Mouse (Mus musculus) intestine, embryonic 16.5 days (tissue): Measurements from ENCODE around the gene Hoxb4. TPM values are rescaled to one million over a fixed set of nuclear protein-coding genes. Genes with fewer than 3 reads are reported as not detected.

ENCODE experiments used
- ATAC-seq: fragments of 200-750 bp; cut with Nextera tagmentation; 2 replicates; pipeline ENCODE4 v1.8.0; 2017; ENCODE audit warnings: moderate TSS enrichment, moderate library complexity
- H3K27ac ChIP-seq: fragments of 300-500 bp; sonication (generic); 2 replicates; pipeline ENCODE4 v1.5.1; 2014; ENCODE audit warnings: mild to moderate bottlenecking, low read length
- H3K27me3 ChIP-seq: fragments of 300-500 bp; sonication (generic); replicated peaks from 2 replicates; pipeline ENCODE4 v1.6.1; 2014; ENCODE audit warnings: low read length, control low read depth, mixed read lengths; ENCODE audit not compliant: control insufficient read depth, insufficient read depth
- H3K36me3 ChIP-seq: fragments of 300-500 bp; sonication (generic); 2 replicates; pipeline ENCODE4 v1.6.1; 2014; ENCODE audit warnings: low read length, control low read depth; ENCODE audit not compliant: control insufficient read depth, insufficient read depth
- H3K4me1 ChIP-seq: fragments of 300-500 bp; sonication (generic); 2 replicates; pipeline ENCODE4 v1.6.1; 2014; ENCODE audit warnings: low read length, control low read depth, mixed read lengths; ENCODE audit not compliant: control insufficient read depth, insufficient read depth
- H3K4me2 ChIP-seq: fragments of 300-500 bp; sonication (generic); 2 replicates; pipeline ENCODE4 v1.6.1; 2014; ENCODE audit warnings: low read depth, low read length, control low read depth
- H3K4me3 ChIP-seq: fragments of 300-500 bp; sonication (generic); 2 replicates; pipeline ENCODE4 v1.5.1; 2014; ENCODE audit warnings: mild to moderate bottlenecking, low read length
- H3K9ac ChIP-seq: fragments of 300-500 bp; sonication (generic); 2 replicates; pipeline ENCODE4 v1.6.1; 2014; ENCODE audit warnings: low read depth, low read length
- H3K9me3 ChIP-seq: fragments of 300-500 bp; sonication (generic); 2 replicates; pipeline ENCODE4 v1.6.1; 2016; ENCODE audit warnings: low read length, control low read depth; ENCODE audit not compliant: control insufficient read depth
- WGBS: fragments of 180-500 bp; shearing (Covaris S2); extraction: QIAGEN DNeasy Blood & Tissue Kit; methylation state at CpG from one replicate; pipeline ENCODE4 v1.1.7; 2014; 5-methylcytosine and 5-hydroxymethylcytosine counted together
- polyA plus RNA-seq: library from polyadenylated mRNA; unstranded; fragments of >200 nt; fragmentation: Nextera tagmentation; extraction: Ambion mirVana; gene quantifications from 2 replicates; pipeline ENCODE4 v1.2.1, GENCODE M21; 2015

Hoxb4 gene
- polyA plus RNA-seq, 1 experiment from 2014 or later, result 1.8 TPM

- Histone ChIP-seq H3K4me3 (peak overlapping the region; percentile 73), H3K36me3 (no peaks in the 10 kb centered on the region), H3K9me3 (no peaks in the 10 kb centered on the region), H3K4me2 (peak overlapping the region; percentile 78), H3K27me3 (peaks cover 4% of the 10 kb centered on the region; the same call in 1 of the 2 replicates), H3K4me1 (peaks cover 27% of the 10 kb centered on the region), H3K9ac (peak overlapping the region; percentile 91; the same call in 1 of the 2 replicates), H3K27ac (peak overlapping the region; percentile 97)
- no peak for ATAC-seq
- 9% methylated on average over 11 of the region's 11 CpGs for WGBS
These were observed 33.2 kb downstream of the Hoxb4 start for GRCm38 (mm10) chr11:96351312-96351711.

- Histone ChIP-seq H3K27me3 (peaks cover 2% of the 10 kb centered on the region; the same call in 1 of the 2 replicates), H3K4me1 (peaks cover 21% of the 10 kb centered on the region), H3K9me3 (no peaks in the 10 kb centered on the region), H3K27ac (peak overlapping the region; percentile 97), H3K9ac (peak overlapping the region; percentile 91), H3K36me3 (no peaks in the 10 kb centered on the region), H3K4me2 (peak overlapping the region; percentile 78), H3K4me3 (peak overlapping the region; percentile 73)
- WGBS, result 8% methylated on average over 22 of the region's 22 CpGs
- peak; percentile 62 for ATAC-seq
These were observed 33.8 kb downstream of the Hoxb4 start for GRCm38 (mm10) chr11:96351831-96352230.

GRCm38 (mm10) chr11:96352691-96353521, 34.8 kb downstream of the Hoxb4 start:
- no peak for ATAC-seq
- peak overlapping the region; percentile 97 for H3K27ac ChIP-seq
- H3K4me3 ChIP-seq, result peak overlapping the region; percentile 73
- peaks cover 19% of the 10 kb centered on the region for H3K4me1 ChIP-seq
- H3K4me2 ChIP-seq, result peak overlapping the region; percentile 78
- under 1% methylated on average over 75 of the region's 75 CpGs for WGBS
- no peaks in the 10 kb centered on the region for H3K36me3 ChIP-seq
- H3K9me3 ChIP-seq, result no peaks in the 10 kb centered on the region
- H3K9ac ChIP-seq, result peak overlapping the region; percentile 91
- peaks cover 2% of the 10 kb centered on the region; the same call in 1 of the 2 replicates for H3K27me3 ChIP-seq

GRCm38 (mm10) chr11:96353522-96353841, 35.4 kb downstream of the Hoxb4 start:
- WGBS, result 5% methylated on average over 14 of the region's 14 CpGs
- peaks cover 2% of the 10 kb centered on the region; the same call in 1 of the 2 replicates for H3K27me3 ChIP-seq
- peaks cover 15% of the 10 kb centered on the region for H3K4me1 ChIP-seq
- H3K9me3 ChIP-seq, result no peaks in the 10 kb centered on the region
- ATAC-seq, result no peak
- peak overlapping the region; percentile 73 for H3K4me3 ChIP-seq
- peak overlapping the region; percentile 91 for H3K9ac ChIP-seq
- H3K27ac ChIP-seq, result peak overlapping the region; percentile 97
- H3K36me3 ChIP-seq, result no peaks in the 10 kb centered on the region
- peak overlapping the region; percentile 78 for H3K4me2 ChIP-seq

- peaks cover 2% of the 10 kb centered on the region; the same call in 1 of the 2 replicates for H3K27me3 ChIP-seq
- H3K4me2 ChIP-seq, result peak overlapping the region; percentile 78
- H3K36me3 ChIP-seq, result no peaks in the 10 kb centered on the region
- H3K9me3 ChIP-seq, result no peaks in the 10 kb centered on the region
- ATAC-seq, result no peak
- peak overlapping the region; percentile 51 for H3K4me3 ChIP-seq
- WGBS, result 16% methylated on average over 8 of the region's 8 CpGs
- peak overlapping the region; percentile 76 for H3K9ac ChIP-seq
- peaks cover 13% of the 10 kb centered on the region for H3K4me1 ChIP-seq
- peak overlapping the region; percentile 85 for H3K27ac ChIP-seq
These were observed 35.9 kb downstream of the Hoxb4 start for GRCm38 (mm10) chr11:96353939-96354338.

- H3K27ac ChIP-seq, result peak overlapping the region; percentile 85
- ATAC-seq, result no peak
- peak overlapping the region; percentile 51 for H3K4me3 ChIP-seq
- no peaks in the 10 kb centered on the region for H3K9me3 ChIP-seq
- H3K9ac ChIP-seq, result peak overlapping the region; percentile 76
- peak overlapping the region; percentile 78 for H3K4me2 ChIP-seq
- H3K27me3 ChIP-seq, result peaks cover 2% of the 10 kb centered on the region; the same call in 1 of the 2 replicates
- no peaks in the 10 kb centered on the region for H3K36me3 ChIP-seq
- 4% methylated on average over 25 of the region's 25 CpGs for WGBS
- H3K4me1 ChIP-seq, result peaks cover 12% of the 10 kb centered on the region
These were observed 36.3 kb downstream of the Hoxb4 start for GRCm38 (mm10) chr11:96354376-96354775.

- H3K9ac ChIP-seq, result peak overlapping the region; percentile 76
- peaks cover 2% of the 10 kb centered on the region; the same call in 1 of the 2 replicates for H3K27me3 ChIP-seq
- peak overlapping the region; percentile 78 for H3K4me2 ChIP-seq
- H3K4me3 ChIP-seq, result peak overlapping the region; percentile 51
- peaks cover 12% of the 10 kb centered on the region for H3K4me1 ChIP-seq
- H3K9me3 ChIP-seq, result no peaks in the 10 kb centered on the region
- ATAC-seq, result no peak
- peak overlapping the region; percentile 85 for H3K27ac ChIP-seq
- 12% methylated on average over 9 of the region's 9 CpGs for WGBS
- no peaks in the 10 kb centered on the region for H3K36me3 ChIP-seq
These were observed 36.8 kb downstream of the Hoxb4 start for GRCm38 (mm10) chr11:96354801-96355311.

- H3K27me3 ChIP-seq, result no peaks in the 10 kb centered on the region; the same call in 1 of the 2 replicates
- no peak overlapping the region for H3K4me2 ChIP-seq
- WGBS, result 11% methylated on average over 5 of the region's 5 CpGs
- H3K9ac ChIP-seq, result no peak overlapping the region
- H3K4me1 ChIP-seq, result peaks cover 3% of the 10 kb centered on the region
- no peaks in the 10 kb centered on the region for H3K36me3 ChIP-seq
- H3K4me3 ChIP-seq, result no peak overlapping the region
- no peak overlapping the region for H3K27ac ChIP-seq
- H3K9me3 ChIP-seq, result no peaks in the 10 kb centered on the region
- ATAC-seq, result no peak
These were observed 45.7 kb downstream of the Hoxb4 start for GRCm38 (mm10) chr11:96363807-96364206.

GRCm38 (mm10) chr11:96365441-96366091, 47.5 kb downstream of the Hoxb4 start, which contains the start of gene Hoxb1:
TSS of gene Hoxb1 (plus strand) at chr11:96365752.
- H3K4me1 ChIP-seq, result peaks cover 3% of the 10 kb centered on the region
- H3K4me2 ChIP-seq, result peak within 1 kb of the TSS; percentile 36; the same call in 1 of the 2 replicates
- no peaks in the 10 kb centered on the region for H3K36me3 ChIP-seq
- ATAC-seq, result no peak
- WGBS, result 37% methylated on average over 26 of the region's 26 CpGs
- no peaks in the 10 kb centered on the region for H3K9me3 ChIP-seq
- no peaks in the 10 kb centered on the region; the same call in 1 of the 2 replicates for H3K27me3 ChIP-seq
- no peak within 1 kb of the TSS for H3K27ac ChIP-seq
- H3K4me3 ChIP-seq, result peak within 1 kb of the TSS; percentile 7; the same call in 1 of the 2 replicates
- H3K9ac ChIP-seq, result no peak within 1 kb of the TSS
